Mouse (Mus musculus): ENCODE data around the gene Tmem19.
"Not testable (repeated sequence)": the region's sequence is repeated elsewhere in the genome, so short reads cannot be mapped to it uniquely, and the experiment has no call there.

The Tmem19 gene

GRCm38 (mm10) chr10:115348131-115348530, 14.2 kb downstream of the Tmem19 start:
- DNase-seq, result no peak

GRCm38 (mm10) chr10:115346444-115346843, 15.9 kb downstream of the Tmem19 start:
- DNase-seq, result no peak

GRCm38 (mm10) chr10:115342771-115343425, 19.4 kb downstream of the Tmem19 start:
- no peak for DNase-seq

- no peak for DNase-seq
Measured at GRCm38 (mm10) chr10:115339820-115340328, 22.4 kb downstream of the Tmem19 start.

- DNase-seq, result no peak
Measured at GRCm38 (mm10) chr10:115336901-115337300, 25.4 kb downstream of the Tmem19 start.

GRCm38 (mm10) chr10:115333528-115333927, 28.8 kb downstream of the Tmem19 start:
- no peak for DNase-seq

GRCm38 (mm10) chr10:115332997-115333396, 29.3 kb downstream of the Tmem19 start:
- no peak for DNase-seq

GRCm38 (mm10) chr10:115332420-115332952, 29.8 kb downstream of the Tmem19 start:
- DNase-seq, result no peak

GRCm38 (mm10) chr10:115329010-115329530, 33.2 kb downstream of the Tmem19 start:
- no peak for DNase-seq

- no peak for DNase-seq
Measured at GRCm38 (mm10) chr10:115328514-115328913, 33.8 kb downstream of the Tmem19 start.

GRCm38 (mm10) chr10:115323295-115323694, 39.0 kb downstream of the Tmem19 start:
- peak; percentile 63 for DNase-seq

- DNase-seq, result no peak
Measured at GRCm38 (mm10) chr10:115321317-115322035, 40.8 kb downstream of the Tmem19 start.

GRCm38 (mm10) chr10:115318388-115318787, 43.9 kb downstream of the Tmem19 start:
- DNase-seq, result not testable (repeated sequence)

- DNase-seq, result no peak
Measured at GRCm38 (mm10) chr10:115316313-115316712, 46.0 kb downstream of the Tmem19 start.

GRCm38 (mm10) chr10:115315473-115316171, 46.7 kb downstream of the Tmem19 start, which contains the start of gene Rab21:
Gene Rab21 (minus strand): TSS chr10:115315594.
- peak; percentile 97 for DNase-seq

- no peak for DNase-seq
Measured at GRCm38 (mm10) chr10:115314582-115315452, 47.5 kb downstream of the Tmem19 start.

- no peak for DNase-seq
Measured at GRCm38 (mm10) chr10:115314287-115314581, 48.1 kb downstream of the Tmem19 start.

- no peak for DNase-seq
Measured at GRCm38 (mm10) chr10:115313641-115314286, 48.5 kb downstream of the Tmem19 start.

- DNase-seq, result no peak
Measured at GRCm38 (mm10) chr10:115312732-115313131, 49.6 kb downstream of the Tmem19 start.

GRCm38 (mm10) chr10:115312194-115312593, 50.1 kb downstream of the Tmem19 start:
- no peak for DNase-seq

- no peak for DNase-seq
Measured at GRCm38 (mm10) chr10:115311263-115311965, 50.9 kb downstream of the Tmem19 start.
